ENCODE assay signal across 12 mouse cellular contexts in genomic region chr3:142438630-142439029, GRCm38 (mm10). TPM values are rescaled to one million over a fixed set of nuclear protein-coding genes. Genes with fewer than 3 reads are reported as not detected.
DNase-seq lines count a peak whose midpoint lies in the region; ATAC-seq and TF ChIP-seq lines count a peak whose summit lies in the region.
"Not testable (repeated sequence)": the region's sequence is repeated elsewhere in the genome, so short reads cannot be mapped to it uniquely, and the experiment has no call there.
"Had no signal": no experiment of that assay in that cellular context is flagged by ENCODE, and none has a peak within 500 bp of the region (broad histone marks: within the 10 kb centered on the region; RNA-seq: fewer than 3 reads in every experiment).

No protein-coding gene starts in this region.

- peak overlapping the region; percentile 1; the same call in 1 of the 2 replicates for H3K9ac ChIP-seq in CH12.LX (ENCODE audit: insufficient read depth, low read depth)
- H3K9ac ChIP-seq in heart, embryonic 12.5 days; heart, embryonic 14.5 days (ENCODE audit: low read length); heart, embryonic 16.5 days (ENCODE audit: low read length); lung, embryonic 14.5 days: not testable (repeated sequence)

- DNase-seq in CH12.LX (ENCODE audit: extremely low read depth); gastrocnemius, adult 2 months; heart, embryonic 10.5 days (ENCODE audit: low spot score); lung, embryonic 14.5 days: not testable (repeated sequence)

- H3K36me3 ChIP-seq in CH12.LX (replicated peaks in 1 of 2; ENCODE audit: control insufficient read depth in 1 of 2, insufficient read depth in 1 of 2, low read length in 1 of 2); heart, embryonic 10.5 days; heart, embryonic 12.5 days; heart, embryonic 14.5 days (ENCODE audit: control insufficient read depth, insufficient read depth, low read length); heart, embryonic 16.5 days (ENCODE audit: control insufficient read depth, insufficient read depth); lung, embryonic 14.5 days (ENCODE audit: insufficient read depth): not testable (repeated sequence)

- H3K27ac ChIP-seq in CH12.LX (ENCODE audit: insufficient read depth, low read depth) = not testable (repeated sequence)
- H3K27ac ChIP-seq in gastrocnemius, adult 2 months = peak overlapping the region; percentile 63; the same call in 1 of the 2 replicates
- peak overlapping the region; percentile 71 for H3K27ac ChIP-seq in heart, embryonic 10.5 days
- peak overlapping the region; percentile 5; the same call in 1 of the 2 replicates for H3K27ac ChIP-seq in heart, embryonic 12.5 days (ENCODE audit: poor library complexity, severe bottlenecking)
- H3K27ac ChIP-seq in heart, embryonic 14.5 days (replicated peaks in 1 of 2; ENCODE audit: control insufficient read depth in 1 of 2, insufficient read depth in 1 of 2, low read depth in 2 of 2, low read length in 2 of 2) = peak overlapping the region; percentile 10 to 43; a peak in 1 of 4 replicates
- H3K27ac ChIP-seq in heart, embryonic 16.5 days (ENCODE audit: low read length) = peak overlapping the region; percentile 51; the same call in 1 of the 2 replicates
- H3K27ac ChIP-seq in lung, embryonic 14.5 days (ENCODE audit: low read depth) = 0 out of 2 replicates have a peak overlapping the region, but pooled peaks have one; percentile 1

- not testable (repeated sequence) for TF ChIP-seq CTCF in CH12.LX (conservative IDR thresholded peaks at IDR 0.05 in 1 of 2, IDR thresholded peaks at IDR 0.05 in 1 of 2; ENCODE audit: low read depth in 2 of 2, low read length in 2 of 2); gastrocnemius, adult 2 months (IDR thresholded peaks at IDR 0.05); lung, embryonic 14.5 days (IDR thresholded peaks at IDR 0.05; ENCODE audit: low read depth)

- peaks cover 2 to 12% of the 10 kb centered on the region in 2 experiments; a peak in 3 of 4 replicates for H3K4me1 ChIP-seq in CH12.LX (ENCODE audit: control insufficient read depth in 1 of 2, insufficient read depth in 2 of 2)
- peaks cover 83% of the 10 kb centered on the region for H3K4me1 ChIP-seq in heart, embryonic 10.5 days
- peaks cover 51% of the 10 kb centered on the region for H3K4me1 ChIP-seq in heart, embryonic 12.5 days (replicated peaks)
- H3K4me1 ChIP-seq in heart, embryonic 14.5 days (ENCODE audit: control insufficient read depth in 2 of 2, insufficient read depth in 2 of 2, low read length in 2 of 2) = peaks cover 17 to 63% of the 10 kb centered on the region in 2 experiments
- H3K4me1 ChIP-seq in heart, embryonic 16.5 days (ENCODE audit: control insufficient read depth, insufficient read depth, low read length) = peaks cover 51% of the 10 kb centered on the region
- not testable (repeated sequence) for H3K4me1 ChIP-seq in lung, embryonic 14.5 days (ENCODE audit: insufficient read depth)

- in situ Hi-C loops in CH12.LX (cut with MboI; ENCODE audit: low pct_ligation_motif_present, low pct_unique_long_range_greater_than_20kb, low sequenced_read_pairs) = not testable (repeated sequence)

- not testable (repeated sequence) for H3K9me3 ChIP-seq in CH12.LX (replicated peaks; ENCODE audit: low read length); heart, embryonic 10.5 days; heart, embryonic 12.5 days (replicated peaks); heart, embryonic 14.5 days (ENCODE audit: control insufficient read depth, low read length); heart, embryonic 16.5 days (replicated peaks; ENCODE audit: control insufficient read depth, low read length); lung, embryonic 14.5 days (ENCODE audit: low read depth, low read length)

- TF ChIP-seq POLR2A in CH12.LX (IDR thresholded peaks at IDR 0.05; ENCODE audit: low read depth, low read length) = not testable (repeated sequence)

- TF ChIP-seq RAD21 in CH12.LX (IDR thresholded peaks at IDR 0.05; ENCODE audit: low read depth, low read length) = not testable (repeated sequence)

- H3K4me2 ChIP-seq in CH12.LX (ENCODE audit: insufficient read depth, low read depth, poor library complexity, severe bottlenecking) = peak overlapping the region; percentile 86
- not testable (repeated sequence) for H3K4me2 ChIP-seq in heart, embryonic 12.5 days; heart, embryonic 14.5 days (ENCODE audit: low read length); heart, embryonic 16.5 days (ENCODE audit: low read depth, low read length); lung, embryonic 14.5 days

- 76% methylated on average over 8 of the region's 8 CpGs for WGBS in heart, embryonic 10.5 days
- 75% methylated on average over 8 of the region's 8 CpGs for WGBS in heart, embryonic 12.5 days
- 79% methylated on average over 8 of the region's 8 CpGs for WGBS in heart, embryonic 14.5 days
- 82% methylated on average over 8 of the region's 8 CpGs for WGBS in heart, embryonic 16.5 days
- 92% methylated on average over 8 of the region's 8 CpGs for WGBS in lung, embryonic 14.5 days

- not testable (repeated sequence) for H3K79me2 ChIP-seq in CH12.LX (replicated peaks; ENCODE audit: control insufficient read depth, extremely low read depth, insufficient read depth, poor library complexity, severe bottlenecking)

- intact Hi-C loops in gastrocnemius, adult 2 months (cut with DNase I) = not testable (repeated sequence)

- TF ChIP-seq EP300 in CH12.LX (IDR thresholded peaks at IDR 0.05; ENCODE audit: low read length) = not testable (repeated sequence)

- ATAC-seq in heart, embryonic 12.5 days (ENCODE audit: insufficient number of reproducible peaks, low FRiP score); heart, embryonic 14.5 days (ENCODE audit: insufficient number of reproducible peaks, insufficient read depth, low FRiP score, low read depth); heart, embryonic 16.5 days (replicated peaks; ENCODE audit: extremely low read depth, insufficient read depth, low FRiP score); lung, embryonic 14.5 days (ENCODE audit: insufficient read depth): not testable (repeated sequence)

- not testable (repeated sequence) for H3K27me3 ChIP-seq in CH12.LX (replicated peaks); heart, embryonic 10.5 days (ENCODE audit: insufficient read depth, poor library complexity, severe bottlenecking); heart, embryonic 12.5 days (replicated peaks); heart, embryonic 14.5 days (ENCODE audit: control insufficient read depth, insufficient read depth, low read length); heart, embryonic 16.5 days (ENCODE audit: control insufficient read depth, insufficient read depth, low read length); lung, embryonic 14.5 days (ENCODE audit: insufficient read depth, low read length)

- H3K4me3 ChIP-seq in CH12.LX (replicated peaks in 1 of 3; ENCODE audit: low read depth in 2 of 3, low read length in 2 of 3, poor library complexity in 1 of 3) = peak overlapping the region in 2 of 3 experiments; percentile 33 to 39
- H3K4me3 ChIP-seq in gastrocnemius, adult 2 months; heart, embryonic 10.5 days; heart, embryonic 12.5 days; heart, embryonic 14.5 days (ENCODE audit: control insufficient read depth in 1 of 2, insufficient read depth in 1 of 2, low read depth in 1 of 2, low read length in 2 of 2); heart, embryonic 16.5 days (ENCODE audit: low read length); lung, embryonic 14.5 days (ENCODE audit: low read depth, low read length): not testable (repeated sequence)

- dilution Hi-C loops in CH12.LX (cut with MboI; ENCODE audit: extremely low pct_ligation_motif_present, extremely low pct_unique_long_range_greater_than_20kb, low sequenced_read_pairs) = not testable (repeated sequence)

TF ChIP-seq in CH12.LX, 34 proteins besides CTCF, POLR2A, EP300 and RAD21:
- TF ChIP-seq TBP (conservative IDR thresholded peaks at IDR 0.05; ENCODE audit: low read depth, low read length) = peak; percentile 95

RNA-seq across cellular contexts. Expression of gene Pdlim5, which starts 43.1 kb away (rescaled TPM):
- total RNA-seq in CH12.LX (2012; rRNA removed) = 20.7 and 22.0 TPM in 2 replicates
- 22.8 and 23.2 TPM in 2 replicates for total RNA-seq in CH12.LX (2014; rRNA removed)
- 22.8 and 24.6 TPM in 2 replicates for polyA plus RNA-seq in CH12.LX (2012; ENCODE audit: insufficient read length, low read depth)
- total RNA-seq in gastrocnemius, adult 2 months (2021) = 100 to 1,000 TPM; 585 to 709 TPM
- polyA plus RNA-seq in heart, embryonic 10.5 days (2016; fragmentation: Nextera tagmentation; extraction: Ambion mirVana) = 162 and 264 TPM in 2 replicates
- polyA plus RNA-seq in heart, embryonic 12.5 days (2016; fragmentation: Nextera tagmentation; extraction: Ambion mirVana) = 218 and 224 TPM in 2 replicates
- 241 and 266 TPM in 2 replicates for polyA plus RNA-seq in heart, embryonic 14.5 days (2014; fragmentation: Nextera tagmentation; extraction: Ambion mirVana)
- 235 and 246 TPM in 2 replicates for polyA plus RNA-seq in heart, embryonic 16.5 days (2015; fragmentation: Nextera tagmentation; extraction: Ambion mirVana)
- 19.0 and 24.1 TPM in 2 replicates for polyA plus RNA-seq in lung, embryonic 14.5 days (2014; fragmentation: Nextera tagmentation; extraction: Ambion mirVana)

RNA-seq across cellular contexts. Expression of gene Gbp5, which starts 55.1 kb away (rescaled TPM):
- total RNA-seq in CH12.LX (2012; rRNA removed) (8.3 and 16.1 TPM in 2 replicates), CH12.LX (2014; rRNA removed) (1.3 and 1.8 TPM in 2 replicates)
- 4.7 and 4.8 TPM in 2 replicates for polyA plus RNA-seq in CH12.LX (2012; ENCODE audit: insufficient read length, low read depth)
- 1 to 10 TPM; 1.5 to 5.5 TPM for total RNA-seq in gastrocnemius, adult 2 months (2021)
- not detected in 2 replicates for polyA plus RNA-seq in heart, embryonic 10.5 days (2016; fragmentation: Nextera tagmentation; extraction: Ambion mirVana)
- polyA plus RNA-seq in heart, embryonic 12.5 days (2016; fragmentation: Nextera tagmentation; extraction: Ambion mirVana) = 0.06 and 0.09 TPM in 2 replicates
- polyA plus RNA-seq in heart, embryonic 14.5 days (2014; fragmentation: Nextera tagmentation; extraction: Ambion mirVana) = 0.11 and 0.34 TPM in 2 replicates
- 0.19 and 0.21 TPM in 2 replicates for polyA plus RNA-seq in heart, embryonic 16.5 days (2015; fragmentation: Nextera tagmentation; extraction: Ambion mirVana)
- polyA plus RNA-seq in lung, embryonic 14.5 days (2014; fragmentation: Nextera tagmentation; extraction: Ambion mirVana) = 0.11 TPM in 1 of 2 replicates, not detected in the other
- total RNA-seq: ES-E14, MEL had no signal
- polyA plus RNA-seq: embryonic facial prominence, embryonic 11.5 days; forebrain, embryonic 11.5 days; forebrain, embryonic 13.5 days had no signal
